Mouse (Mus musculus): Measurements from ENCODE around the gene Chat.
A peak's percentile ranks its signal among the peaks of the same experiment; 100 is the strongest.

The Chat gene

GRCm38 (mm10) chr14:32465889-32466288, at the start of gene Chat:
Gene Chat, minus strand, starts transcription at chr14:32465989.
- no peak for DNase-seq (ENCODE audit: low read depth in 1 of 2, low spot score in 2 of 2)

GRCm38 (mm10) chr14:32513336-32514032, 47.7 kb upstream of the Chat start, which contains the start of gene Ercc6:
Gene Ercc6, plus strand, starts transcription at chr14:32513521.
- peak; percentile 78 to 90 for DNase-seq (ENCODE audit: low read depth in 1 of 2, low spot score in 2 of 2)

DNA sequence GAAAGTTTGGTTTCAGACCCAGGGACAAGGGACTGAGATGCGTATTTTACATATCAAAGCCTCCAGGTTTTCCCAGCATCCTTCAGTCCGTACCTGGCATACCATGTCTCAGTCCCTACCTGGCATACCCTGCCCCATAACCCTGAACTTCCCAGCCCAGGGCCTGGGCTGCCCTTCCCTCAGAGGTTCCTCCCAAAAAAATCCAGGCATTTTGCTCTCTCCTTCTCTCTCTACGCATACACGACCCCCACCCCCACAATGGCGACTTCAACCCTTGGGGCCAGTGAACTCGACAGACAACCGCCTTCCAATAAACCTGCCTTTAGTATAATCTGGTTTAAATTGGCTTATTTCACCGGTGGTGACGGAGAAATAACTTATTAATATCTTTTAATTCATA, 47.1 kb upstream of the Chat start:
- DNase-seq (ENCODE audit: low read depth in 1 of 2, low spot score in 2 of 2) = no peak

- no peak for DNase-seq (ENCODE audit: low read depth in 1 of 2, low spot score in 2 of 2)
Measured at GRCm38 (mm10) chr14:32509443-32509961, 43.7 kb upstream of the Chat start.

DNA sequence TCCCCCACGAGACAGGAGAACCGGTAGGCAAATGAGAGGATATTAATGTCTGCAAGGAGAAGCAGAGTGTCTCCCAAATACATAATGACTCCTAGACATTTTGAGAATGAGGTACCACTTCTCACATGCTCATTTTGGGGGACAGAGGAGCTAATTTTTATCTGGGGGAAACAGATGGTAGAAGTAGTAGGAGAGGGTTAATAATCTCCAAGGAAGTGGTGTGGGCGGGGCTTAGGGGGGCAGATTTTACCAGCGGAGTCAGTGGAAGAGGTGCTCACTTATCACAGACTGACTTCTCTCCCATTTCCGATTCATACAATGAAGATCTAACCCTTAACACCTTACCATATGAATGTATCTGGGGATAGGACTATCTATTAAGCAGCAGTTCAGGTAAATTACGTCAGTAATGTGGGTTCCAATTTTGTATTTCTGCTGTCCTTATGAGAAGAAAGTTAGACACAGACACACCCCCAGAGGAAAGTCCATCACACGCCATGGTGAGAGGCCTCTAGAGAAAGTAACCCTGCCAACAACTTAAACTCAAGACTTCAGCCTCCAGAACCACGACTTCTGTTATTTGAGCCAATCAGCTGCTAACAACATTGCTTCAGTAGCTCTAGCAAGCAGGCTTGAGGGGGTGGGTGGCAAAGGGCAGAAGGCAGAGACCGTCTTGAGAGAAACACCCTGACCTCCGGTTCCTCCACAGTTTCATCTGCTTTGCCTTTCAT, 42.5 kb upstream of the Chat start:
- DNase-seq (ENCODE audit: low read depth in 1 of 2, low spot score in 2 of 2) = no peak

DNA sequence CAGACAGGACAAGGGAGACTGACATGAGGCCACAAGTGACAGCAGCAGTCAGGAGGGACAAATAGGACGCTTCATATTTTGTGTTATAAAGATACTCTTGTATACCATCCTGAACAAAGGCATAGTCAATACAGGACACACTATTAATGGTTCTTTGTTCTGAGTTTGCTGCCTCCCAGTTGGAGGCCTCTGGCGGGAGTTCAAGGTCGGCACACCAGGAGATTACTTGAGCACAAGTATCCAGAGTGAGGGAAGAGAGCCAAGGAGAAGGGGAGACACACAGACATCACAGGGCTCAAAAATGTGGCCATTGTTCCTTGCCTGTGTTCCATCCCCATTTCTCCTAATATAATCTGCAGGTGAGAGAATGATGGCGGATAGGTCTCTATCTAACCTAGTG, 41.4 kb upstream of the Chat start:
- DNase-seq (ENCODE audit: low read depth in 1 of 2, low spot score in 2 of 2) = no peak

DNA sequence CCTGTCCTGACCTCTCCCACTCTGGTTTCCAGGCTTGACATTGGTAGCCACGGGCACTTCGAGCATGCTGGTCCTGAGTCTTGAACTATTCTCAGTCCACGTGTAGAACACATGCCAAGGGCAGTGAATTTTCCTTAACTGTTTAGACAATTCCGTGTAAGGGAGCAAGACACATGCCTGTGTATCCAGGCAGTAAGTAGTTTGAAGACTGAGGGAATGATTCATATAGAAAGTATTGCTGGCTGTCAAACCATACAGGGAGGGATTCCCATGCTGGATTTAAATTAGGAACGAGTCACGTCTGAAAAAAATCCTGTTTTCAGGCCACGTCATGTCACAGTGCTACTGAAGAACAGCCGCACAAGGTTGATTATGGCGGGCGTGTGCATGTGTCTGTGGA, 40.5 kb upstream of the Chat start:
- no peak for DNase-seq (ENCODE audit: low read depth in 1 of 2, low spot score in 2 of 2)

- DNase-seq (ENCODE audit: low read depth in 1 of 2, low spot score in 2 of 2) = no peak
Measured at GRCm38 (mm10) chr14:32503897-32504296, 38.1 kb upstream of the Chat start.

DNA sequence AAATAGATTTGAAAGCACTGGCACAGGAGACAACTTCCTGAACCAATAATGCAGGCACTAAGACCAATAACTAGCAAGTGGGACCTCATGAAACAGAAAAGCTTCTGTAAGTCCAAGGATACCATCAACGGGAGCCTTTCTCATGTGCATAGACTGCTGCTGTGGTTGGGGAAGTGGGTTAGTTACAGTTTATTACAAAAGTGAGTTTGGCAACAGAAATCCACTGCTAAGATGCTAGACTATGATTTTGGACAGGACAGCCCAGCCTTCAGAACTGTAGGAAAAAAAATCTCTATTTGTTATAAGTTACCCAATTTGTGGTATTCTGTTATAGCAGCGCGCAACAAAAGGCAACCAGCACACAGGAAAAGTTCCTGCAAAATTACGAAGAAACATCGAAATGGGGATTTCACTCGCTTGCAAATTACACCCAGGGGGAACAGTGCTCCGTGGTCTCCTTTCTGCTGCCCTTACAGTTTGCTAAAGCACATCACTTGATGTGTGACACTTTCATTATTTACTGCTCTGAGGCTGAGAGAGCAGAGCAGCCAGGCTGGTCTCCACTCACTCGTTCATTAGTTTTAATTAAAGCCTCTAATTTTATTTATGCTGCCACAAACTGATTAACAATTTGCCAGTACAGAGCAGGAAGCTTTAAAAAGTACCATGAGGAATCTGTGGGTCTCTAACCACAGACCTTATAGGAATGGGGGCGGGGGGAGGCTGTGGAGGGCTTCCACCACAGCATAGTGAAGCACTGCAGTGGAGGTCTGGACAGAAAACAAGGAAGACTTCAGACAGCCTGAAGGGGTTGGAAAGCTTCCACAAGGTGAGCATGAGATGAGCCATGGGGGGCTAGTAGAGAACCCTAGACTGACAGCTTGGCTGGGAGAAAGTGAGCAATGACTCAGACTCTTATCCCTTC, 37.2 kb upstream of the Chat start:
- DNase-seq (ENCODE audit: low read depth in 1 of 2, low spot score in 2 of 2) = no peak

GRCm38 (mm10) chr14:32501303-32501702, 35.5 kb upstream of the Chat start:
- DNase-seq (ENCODE audit: low read depth in 1 of 2, low spot score in 2 of 2) = no peak

- DNase-seq (ENCODE audit: low read depth in 1 of 2, low spot score in 2 of 2) = no peak
Measured at GRCm38 (mm10) chr14:32496115-32496850, 30.5 kb upstream of the Chat start.

DNA sequence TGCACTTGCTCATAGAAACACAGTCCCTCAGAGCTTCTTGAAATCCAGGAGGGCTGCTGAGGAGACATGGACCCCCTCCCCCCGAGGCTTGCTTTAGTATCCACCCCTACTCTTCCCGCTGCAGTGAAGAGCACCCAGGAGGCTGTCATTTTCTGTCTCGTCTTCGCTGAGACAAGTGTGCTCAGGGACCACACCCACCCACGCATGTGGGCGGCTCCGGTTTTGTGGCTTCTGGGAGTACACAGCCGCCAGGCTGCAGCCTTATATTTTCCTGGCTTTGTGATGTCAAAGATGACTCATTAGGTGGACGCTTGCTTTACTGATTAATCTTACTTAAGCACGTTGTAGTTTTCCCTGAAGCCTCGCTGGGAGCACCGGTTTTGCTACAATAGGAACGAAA, 26.7 kb upstream of the Chat start:
- DNase-seq (ENCODE audit: low read depth in 1 of 2, low spot score in 2 of 2) = peak in 1 of 2 experiments; percentile 9

DNA sequence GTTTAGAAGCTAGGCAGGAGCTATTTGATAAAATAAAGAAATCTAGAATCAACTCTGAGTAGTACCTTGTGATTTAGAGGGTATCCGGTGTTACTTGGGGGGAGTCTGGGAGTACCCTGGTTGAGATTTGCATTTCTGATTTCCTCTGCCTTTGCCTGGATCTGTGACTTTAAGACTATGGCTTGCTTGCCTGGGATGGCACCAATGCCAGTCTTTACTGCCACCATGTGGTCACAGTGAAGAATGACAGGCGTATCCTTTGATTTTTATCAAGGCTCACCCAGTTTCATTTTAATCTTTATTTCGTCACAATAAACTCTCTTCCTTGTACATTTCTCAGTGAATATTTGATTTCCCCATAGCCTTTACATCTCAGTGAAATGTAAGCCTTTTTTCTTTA, 16.3 kb upstream of the Chat start:
- DNase-seq (ENCODE audit: low read depth in 1 of 2, low spot score in 2 of 2) = no peak

DNA sequence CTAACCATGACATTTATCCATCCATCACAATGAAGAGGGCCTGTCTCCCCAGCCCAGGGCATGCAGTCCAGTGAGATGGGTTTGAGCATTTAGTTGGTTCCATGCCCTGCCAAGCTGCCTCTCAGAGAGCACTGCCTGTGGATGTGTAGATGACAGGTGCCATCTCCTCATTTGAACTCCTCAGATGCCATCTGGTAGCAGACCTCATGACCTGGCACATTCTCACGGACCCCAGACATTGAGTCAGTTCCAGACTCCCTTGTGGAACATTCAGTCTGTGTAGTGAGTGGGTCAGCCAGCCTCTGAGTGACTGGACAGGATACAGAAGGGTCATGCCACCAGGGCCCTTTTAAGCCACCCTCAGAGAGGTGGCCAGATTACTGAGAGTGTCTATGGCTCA, 11.8 kb upstream of the Chat start:
- DNase-seq (ENCODE audit: low read depth in 1 of 2, low spot score in 2 of 2) = no peak

GRCm38 (mm10) chr14:32476559-32476958, 10.8 kb upstream of the Chat start:
- DNase-seq (ENCODE audit: low read depth in 1 of 2, low spot score in 2 of 2) = no peak

DNA sequence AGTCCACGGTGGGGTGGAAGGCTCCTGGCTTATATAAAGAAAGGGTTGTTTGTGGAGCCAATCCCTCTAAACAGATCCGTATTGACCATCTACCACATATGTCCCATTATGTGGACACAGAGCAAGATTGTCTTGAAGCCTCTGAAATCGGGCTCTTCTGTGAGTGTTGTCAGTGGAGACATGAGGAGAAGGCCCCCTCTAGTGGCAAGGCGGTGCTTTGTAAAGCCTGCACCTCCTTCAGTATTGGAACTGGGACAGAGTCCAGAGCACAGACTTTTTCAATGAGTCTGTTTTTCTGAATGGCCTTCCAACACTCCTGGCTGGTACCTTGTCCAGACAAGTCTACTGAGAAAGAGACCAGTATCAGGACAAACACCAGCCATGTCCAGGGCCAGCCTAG, 7.2 kb upstream of the Chat start:
- DNase-seq (ENCODE audit: low read depth in 1 of 2, low spot score in 2 of 2) = no peak

DNA sequence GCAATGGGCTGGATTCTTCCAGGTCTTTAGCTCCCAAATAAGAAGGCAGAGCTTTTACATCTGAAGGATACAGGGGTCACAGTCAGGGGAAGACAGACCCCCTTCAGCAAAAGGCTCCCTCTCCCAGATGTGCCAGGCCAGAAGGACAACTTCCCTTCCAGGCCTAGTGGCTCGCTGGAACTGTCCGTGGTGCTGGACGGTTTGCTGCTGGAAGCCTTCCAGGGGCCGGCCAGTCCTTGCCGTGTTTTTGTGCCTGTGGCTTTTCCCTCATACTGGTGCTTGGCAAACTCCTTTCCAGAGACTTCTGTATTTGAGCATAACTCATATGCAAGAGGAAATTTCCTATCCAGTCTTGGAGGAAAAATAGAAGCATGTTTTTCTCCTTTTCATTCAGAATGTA, 1.8 kb upstream of the Chat start:
- DNase-seq (ENCODE audit: low read depth in 1 of 2, low spot score in 2 of 2) = no peak

GRCm38 (mm10) chr14:32465506-32465870, 301 bp downstream of the Chat start:
- DNase-seq (ENCODE audit: low read depth in 1 of 2, low spot score in 2 of 2) = no peak

- no peak for DNase-seq (ENCODE audit: low read depth in 1 of 2, low spot score in 2 of 2)
Measured at GRCm38 (mm10) chr14:32464601-32465505, 936 bp downstream of the Chat start, which contains the start of gene Slc18a3. Gene Slc18a3, minus strand, starts transcription at chr14:32464850.

Data from monocyte, adult 2 months (primary cell).